Mouse (Mus musculus): ENCODE data around the gene Gramd1a.

The Gramd1a gene

DNA sequence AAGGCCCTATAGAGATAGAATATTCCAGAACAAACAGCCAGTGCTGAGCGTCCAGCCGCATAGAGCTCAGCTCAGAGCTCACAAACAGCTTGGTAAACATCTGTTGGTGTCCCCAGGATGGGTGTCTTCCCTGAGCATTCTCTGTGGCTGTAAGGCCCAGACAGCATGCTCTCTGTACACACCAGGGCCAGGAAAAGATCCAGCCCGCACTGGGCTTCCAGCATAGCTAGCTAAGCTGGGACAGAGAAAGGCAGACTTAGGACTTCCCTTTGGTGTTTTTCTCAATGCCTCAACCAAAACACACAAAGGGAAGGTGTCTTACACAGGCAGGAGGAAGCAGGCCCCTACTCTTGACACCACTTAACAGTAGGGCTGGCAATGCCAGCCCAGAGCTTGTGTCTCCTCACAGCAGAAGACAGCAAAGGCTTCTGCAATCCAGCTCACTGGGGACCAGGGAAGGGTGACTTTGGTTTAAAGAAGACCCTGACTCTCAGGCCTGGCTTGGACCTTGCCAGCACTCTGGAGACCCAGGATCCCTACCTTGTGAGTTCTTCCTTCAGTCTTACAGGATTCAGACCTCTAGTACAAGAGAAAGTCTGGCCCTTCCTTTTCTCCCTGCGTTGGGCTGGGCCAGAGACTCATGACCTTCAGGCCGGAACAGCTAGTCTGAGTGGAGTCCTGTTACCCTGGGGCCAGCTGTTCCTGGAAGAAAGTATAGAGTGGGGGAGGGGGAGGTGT lies at the start of gene Gramd1a:
Gene Gramd1a, minus strand, starts transcription at position 601 of the 738 bp plus-strand sequence.
- no peak for DNase-seq

DNA sequence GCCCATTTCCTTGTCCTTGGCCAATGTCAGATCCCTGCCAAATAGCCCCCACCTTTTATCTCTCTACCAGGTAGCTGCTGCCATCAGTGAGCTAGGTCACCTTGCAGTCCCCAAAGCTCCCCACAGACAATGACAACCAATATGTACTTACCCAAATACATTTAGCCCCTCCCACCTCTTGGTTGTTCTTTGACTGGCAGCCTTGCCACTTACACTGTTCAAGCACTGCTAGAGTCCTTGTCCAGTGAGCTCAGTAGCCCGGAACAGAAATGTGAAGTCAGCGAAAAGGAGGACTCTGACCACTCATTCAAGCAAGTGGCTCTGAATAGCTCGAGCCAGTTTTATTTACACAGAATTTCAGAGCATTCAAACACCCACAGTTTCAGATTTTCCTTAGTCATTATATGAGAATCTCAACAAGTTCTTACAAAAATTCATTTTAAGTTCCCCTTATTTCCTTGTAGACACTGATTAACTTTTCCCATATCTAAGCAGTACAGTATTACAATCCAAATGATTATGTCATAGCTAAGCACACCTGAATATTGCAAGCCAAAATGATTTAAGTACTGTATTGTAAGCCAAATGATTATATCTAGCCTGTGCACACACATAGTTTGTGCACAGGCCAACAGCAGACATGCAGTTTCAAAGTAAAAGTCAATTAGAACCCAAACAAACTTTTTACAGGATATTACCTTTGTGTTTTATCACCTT lies 40.1 kb upstream of the Gramd1a start:
- DNase-seq = no peak

DNA sequence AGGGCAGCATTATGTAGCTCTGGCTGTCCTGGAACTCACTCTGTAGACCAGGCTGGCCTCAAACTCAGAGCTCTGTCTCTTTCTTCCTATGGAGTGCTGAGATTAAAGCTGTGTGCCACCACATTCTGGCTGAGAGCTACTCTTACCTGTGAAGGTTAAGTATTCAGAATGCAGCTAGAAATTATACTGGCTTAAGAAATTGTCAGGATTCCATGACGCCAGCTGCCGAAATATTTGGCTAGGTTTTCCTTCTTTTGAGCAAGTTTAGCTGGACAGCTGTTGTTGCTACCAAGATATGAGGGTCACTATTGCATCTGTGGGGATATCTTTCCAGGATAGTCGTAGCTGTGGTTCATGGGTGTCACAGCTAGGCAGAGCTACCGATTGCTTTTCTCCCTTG lies 29.0 kb upstream of the Gramd1a start:
- DNase-seq = no peak

DNA sequence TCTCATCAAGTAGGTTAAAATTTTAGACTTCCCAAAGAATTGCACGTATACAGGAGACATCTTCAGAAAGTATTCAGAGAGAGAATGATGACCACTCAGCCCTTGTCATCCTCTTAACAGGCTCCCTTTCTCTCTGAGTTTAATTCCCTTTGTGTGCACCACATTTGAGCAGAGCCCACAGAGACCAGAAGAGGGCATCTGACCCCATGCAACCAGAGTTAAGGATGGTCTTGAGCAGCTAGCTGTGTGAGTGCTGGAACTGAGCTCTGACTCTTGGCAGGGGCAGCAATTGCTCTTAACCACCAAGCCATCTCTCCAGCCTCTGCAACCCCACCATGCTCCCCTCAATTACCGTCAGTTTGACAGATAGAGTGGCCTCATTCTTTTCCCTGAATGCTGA lies 27.2 kb upstream of the Gramd1a start:
- no peak for DNase-seq

DNA sequence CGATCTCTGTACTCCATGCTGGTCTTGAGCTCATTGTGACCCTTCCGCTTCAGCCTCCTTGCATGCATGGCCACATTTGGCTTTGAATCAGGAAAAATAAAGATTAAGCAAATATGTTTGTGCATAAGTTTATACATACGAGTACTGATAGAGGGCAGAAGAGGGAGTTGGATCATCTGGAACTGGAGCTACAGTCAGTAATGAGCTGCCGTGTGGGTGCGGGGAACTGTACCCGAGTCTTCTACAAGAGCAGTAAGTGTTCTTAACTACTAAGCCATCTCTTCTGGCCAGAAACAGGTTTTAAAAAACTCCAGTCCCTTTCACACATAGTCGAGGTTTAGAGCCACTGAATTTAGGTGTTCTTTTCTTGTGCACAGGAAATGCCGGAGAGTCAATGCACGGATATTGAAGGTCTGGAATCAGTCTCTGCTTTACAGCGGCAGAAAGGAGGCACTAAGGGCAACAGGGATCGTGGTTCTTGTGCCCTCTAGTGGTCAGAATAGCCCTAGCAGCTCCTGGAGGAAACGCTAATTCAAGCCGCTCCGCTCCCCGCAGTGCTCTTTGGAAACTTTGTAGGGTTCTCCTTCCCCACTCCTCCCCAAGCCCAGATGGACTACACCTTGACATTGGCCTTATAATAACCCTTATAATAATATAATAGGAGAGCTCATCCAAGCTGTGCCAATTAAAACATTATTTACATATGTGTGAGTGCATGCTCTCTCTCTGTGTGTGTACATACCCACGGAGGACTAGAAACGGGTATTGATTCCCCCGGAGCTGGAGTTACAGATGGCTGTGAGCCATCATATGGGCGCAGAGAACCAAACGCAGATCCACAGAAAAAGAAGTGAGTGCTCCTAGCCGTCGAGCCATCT lies 21.4 kb upstream of the Gramd1a start:
- peak; percentile 61 for DNase-seq

DNA sequence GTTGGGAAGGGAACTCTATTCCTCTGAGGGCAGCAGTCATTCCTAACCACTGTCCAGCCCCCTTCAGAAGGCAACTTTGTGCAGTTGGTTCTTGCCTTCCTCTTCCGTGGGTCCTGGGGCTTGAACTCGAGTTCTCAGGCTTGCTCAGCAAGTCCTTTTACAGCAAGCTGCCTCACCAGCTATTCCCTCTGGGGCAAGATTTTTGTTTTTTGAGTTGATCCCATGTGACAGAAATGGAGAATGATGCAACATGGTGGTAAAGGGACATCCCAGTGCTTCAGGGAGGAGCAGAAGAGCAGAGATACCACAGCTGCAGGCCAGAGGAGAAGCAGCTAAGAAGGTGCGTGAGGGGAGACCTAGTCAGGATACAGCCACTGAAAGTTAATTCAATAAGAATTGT lies 19.4 kb upstream of the Gramd1a start:
- DNase-seq = no peak

DNA sequence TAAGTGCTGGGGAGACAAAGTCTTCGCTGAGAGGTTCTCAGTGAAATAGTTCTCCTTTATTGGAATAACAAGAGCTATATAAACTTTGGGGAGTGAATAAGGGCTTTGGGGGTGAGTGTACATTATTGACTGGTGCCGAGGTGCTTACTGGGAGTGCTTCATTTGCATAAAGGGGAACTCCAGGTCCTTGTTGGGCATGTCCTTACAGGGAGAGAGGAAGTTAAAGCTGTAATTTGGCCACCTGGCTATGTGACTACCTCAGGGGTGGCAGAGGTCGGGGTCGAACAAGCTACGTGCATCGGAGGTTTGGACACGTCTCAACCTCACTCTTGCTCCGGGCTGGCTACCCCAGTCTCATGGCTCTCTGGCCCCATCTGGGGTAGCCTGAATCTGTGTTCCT lies 18.8 kb upstream of the Gramd1a start:
- DNase-seq = no peak

DNA sequence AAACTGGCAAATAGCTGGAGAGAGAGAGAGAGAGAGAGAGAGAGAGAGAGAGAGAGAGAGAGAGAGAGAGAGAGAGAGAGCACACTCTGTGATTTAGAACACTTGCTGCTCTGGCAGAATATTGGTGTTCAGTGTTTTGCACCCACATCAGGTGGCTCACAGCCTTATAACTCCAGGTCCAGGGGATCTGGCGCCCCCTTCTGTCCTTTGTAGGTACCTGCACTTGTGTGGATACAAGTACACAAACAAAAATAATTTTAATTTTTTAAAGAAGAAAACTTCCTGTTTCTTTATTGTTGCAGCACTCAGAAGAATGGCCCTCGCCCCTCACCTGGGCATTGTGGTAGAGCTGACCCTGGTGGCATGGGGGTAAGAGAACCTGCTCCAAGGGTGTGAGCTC lies 16.5 kb upstream of the Gramd1a start:
- DNase-seq = peak; percentile 32

DNA sequence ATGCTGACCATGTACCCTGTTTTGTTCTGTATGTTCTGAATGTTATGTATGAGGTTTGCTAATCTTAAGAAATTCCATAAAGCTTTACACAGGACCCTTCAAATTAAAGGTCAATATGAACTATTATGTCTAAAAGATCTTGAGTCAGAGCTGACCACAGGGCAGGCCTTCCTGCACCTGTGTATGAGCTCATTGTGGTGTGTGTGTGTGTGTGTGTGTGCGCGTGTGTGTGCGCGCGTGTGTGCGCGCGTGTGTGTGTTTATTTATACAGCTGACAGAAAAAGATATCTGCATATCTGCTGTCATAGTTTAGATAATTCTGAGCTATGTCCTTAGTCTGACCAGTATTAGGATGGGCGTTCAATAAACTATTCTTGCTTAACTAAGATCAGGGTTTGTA lies 14.8 kb upstream of the Gramd1a start:
- no peak for DNase-seq

DNA sequence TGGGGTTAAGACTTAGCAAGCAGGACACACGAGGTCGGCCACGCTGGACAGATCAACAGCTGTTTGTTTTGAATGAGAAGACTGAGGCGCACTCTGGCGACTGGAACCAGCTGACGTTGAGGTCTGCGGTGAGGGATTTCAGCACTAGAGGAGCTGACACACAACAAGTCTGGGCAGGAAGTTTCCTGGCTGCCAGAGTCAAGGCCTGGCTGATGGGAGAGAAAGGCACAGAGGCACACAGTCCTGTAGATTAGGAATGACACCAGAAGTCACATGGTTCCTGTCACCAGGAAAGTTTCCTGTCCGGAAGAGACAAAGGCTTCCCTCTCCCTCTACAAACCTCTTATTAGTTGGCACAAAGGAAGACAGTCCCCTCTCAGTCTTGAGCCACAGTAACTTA lies 12.7 kb upstream of the Gramd1a start:
- DNase-seq = no peak

DNA sequence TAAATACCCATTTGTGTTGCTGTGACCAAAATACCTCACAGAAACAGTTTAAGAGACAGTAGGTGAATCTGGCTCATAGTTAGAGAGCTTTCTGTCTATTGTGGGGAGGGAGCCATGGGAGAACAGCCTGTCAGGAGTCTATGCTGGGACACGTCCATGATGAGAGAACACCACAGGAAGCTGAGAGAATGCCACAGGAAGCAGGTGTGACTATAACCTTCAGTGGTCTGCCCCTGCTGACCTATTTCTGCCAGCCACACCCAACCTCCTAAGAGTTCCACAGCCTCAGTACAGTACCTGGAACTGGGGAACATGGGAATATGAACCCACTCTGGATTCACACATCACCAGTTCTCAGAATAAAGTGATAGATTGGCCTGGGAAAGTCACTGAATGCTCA lies 9.1 kb upstream of the Gramd1a start:
- DNase-seq = no peak

DNA sequence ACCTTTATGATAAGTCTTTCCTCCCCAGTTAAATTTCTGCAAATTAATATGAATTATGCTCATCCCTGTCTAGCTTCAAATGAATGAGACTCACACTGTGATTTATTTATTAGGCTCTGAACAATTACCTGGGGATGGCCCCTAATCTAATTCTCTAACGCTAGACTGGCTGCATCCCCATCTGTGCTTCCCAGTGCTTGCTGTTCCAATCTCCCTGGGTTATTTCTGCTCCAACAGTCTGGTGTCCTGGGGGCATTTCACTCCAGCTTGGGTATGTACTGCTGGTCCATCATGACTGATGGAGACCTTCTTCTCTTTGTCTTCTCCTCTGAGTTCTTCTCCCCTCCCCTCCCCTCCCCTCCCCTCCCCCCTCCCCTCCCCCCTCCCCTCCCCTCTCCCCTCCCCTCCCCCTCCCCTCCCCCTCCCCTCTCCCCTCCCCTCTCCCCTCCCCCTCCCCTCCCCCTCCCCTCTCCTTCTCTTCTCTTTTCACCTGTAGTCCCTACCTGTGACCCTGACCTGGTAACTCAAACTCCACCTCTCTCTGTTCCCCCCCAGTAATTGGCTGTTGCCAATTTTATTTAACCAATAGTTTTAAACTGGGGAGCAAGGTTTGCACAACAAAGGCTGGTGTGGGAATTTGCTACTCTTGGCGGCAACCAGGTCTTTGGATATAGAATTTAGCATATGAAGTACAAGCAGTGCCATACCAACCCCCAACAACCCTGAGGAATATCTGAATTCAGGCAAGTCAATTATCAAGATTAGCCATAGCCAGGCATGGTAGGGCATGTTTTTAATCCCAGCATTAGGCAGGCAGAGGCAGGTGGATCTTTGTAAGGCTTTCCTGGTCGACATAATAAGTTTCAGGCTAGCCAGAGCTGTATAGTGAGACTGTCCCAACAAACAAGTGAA lies 8.2 kb upstream of the Gramd1a start:
- DNase-seq = no peak

DNA sequence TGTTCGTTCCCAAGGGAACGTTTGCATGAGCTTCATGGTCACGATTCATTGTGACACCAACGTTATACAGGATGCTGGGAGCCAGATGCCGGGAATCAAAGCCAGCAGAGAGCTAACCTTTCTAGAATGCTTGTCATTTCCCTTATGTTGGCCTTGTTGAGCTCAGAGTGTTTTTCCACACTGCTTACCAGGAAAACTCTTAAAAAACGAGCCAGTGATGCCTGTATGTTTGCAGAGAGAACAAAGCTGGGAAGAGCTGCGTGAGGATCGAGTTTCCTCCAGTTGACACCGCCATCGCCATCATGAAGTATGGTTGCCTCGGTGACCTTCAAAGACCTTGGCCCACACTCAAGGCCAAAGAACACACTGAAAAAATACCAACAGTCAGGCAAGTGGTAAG lies 6.6 kb upstream of the Gramd1a start:
- DNase-seq = no peak

DNA sequence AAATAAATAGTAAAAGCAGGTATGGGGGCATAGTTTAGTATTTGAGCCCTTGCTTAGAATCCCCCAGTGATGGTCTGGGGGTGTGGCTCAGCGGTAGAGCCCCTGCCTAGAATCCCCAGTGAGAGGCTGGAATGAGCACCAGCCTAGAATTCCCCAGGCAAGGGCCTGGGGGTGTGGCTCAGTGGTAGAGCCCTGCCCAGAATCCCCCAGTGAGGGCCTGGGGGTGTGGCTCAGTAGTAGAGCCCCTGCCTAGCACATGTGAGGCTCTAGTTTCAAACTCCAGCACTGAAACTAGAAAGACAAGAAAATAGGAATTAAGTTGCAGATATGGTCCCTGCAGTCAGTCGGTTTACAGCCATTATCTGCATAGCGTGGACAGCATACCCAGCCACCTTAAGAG lies 6.1 kb upstream of the Gramd1a start:
- DNase-seq = no peak

DNA sequence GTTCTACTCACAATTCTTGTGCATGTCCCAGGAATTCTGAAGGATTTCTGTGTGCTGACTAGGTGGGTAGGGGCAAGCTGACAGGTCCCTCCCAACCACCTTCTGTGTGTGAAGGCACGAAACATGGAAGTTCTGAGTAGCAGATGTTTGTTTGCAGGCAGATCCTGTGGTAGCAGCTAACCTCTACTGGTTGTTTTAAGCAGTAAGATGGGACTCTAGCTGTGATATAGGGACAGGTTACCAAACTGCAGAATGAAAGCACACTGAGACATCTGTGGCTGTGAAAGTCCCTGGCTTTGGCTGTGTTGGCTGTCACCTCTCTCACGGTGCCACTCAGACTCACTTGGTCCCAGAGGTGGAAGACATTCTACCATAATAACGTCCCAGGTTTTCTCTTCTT lies 5.5 kb upstream of the Gramd1a start:
- no peak for DNase-seq

DNA sequence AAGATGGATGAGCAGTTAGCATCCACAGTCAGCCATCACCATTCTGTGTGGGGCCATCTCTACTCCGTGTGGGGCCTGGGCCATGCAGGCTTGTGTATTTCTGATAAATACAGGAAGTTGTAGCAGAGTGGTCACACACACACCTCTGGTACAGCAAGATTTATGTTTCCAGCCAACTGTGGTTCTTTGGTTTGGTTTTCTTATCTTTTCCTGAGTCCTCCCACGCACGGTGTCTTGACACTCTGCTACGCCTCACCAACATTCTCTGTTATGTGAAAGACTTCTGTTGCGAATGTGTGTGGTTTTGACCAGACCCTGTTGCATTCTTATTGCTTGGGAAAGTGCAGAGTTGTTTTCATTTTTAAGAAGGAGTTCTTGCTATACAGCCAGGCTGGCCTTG lies 5.1 kb upstream of the Gramd1a start:
- DNase-seq = no peak

DNA sequence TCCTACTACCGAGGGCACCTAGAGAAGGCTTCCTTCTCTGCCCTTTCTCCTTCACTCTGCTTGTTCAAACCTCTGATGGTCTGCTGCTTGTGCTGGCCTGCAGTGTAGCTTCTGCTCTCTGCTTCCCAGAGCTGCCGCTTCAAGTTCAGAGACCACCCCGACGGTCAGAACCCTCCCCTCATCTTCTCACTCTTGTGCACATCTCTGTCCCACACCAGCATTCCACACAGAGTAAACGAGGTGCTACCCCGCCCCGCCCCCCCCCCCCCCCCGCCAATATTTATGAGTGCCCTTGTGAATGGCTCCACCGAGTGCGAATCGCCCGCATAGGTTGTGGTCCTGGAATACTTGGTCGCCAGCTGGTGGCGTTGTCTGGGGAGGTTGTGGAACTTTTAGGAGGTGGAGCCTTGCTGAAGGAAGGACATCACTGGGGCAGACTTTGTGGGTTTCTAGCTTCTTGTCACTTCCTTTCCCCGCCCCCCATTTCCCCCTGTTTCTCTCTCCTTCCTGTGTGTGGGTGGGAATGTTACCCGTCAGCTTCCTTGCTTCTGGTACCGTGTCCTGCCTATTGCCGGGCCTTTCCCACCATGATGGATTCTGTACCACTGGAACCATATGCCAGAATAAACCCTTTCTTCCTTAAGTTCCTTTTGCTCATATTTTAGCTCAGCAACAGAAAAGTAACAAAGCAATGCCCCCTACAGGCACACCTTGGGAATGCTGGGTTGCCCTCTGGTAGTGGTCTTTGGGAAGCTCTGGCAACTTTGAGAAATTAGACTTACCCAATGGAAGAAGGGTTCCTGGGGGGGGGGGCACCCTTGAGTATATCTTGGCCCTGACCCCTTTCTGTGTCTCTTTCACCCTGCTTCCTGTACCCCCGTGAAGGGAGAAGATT lies 585 bp upstream of the Gramd1a start:
- no peak for DNase-seq

DNA sequence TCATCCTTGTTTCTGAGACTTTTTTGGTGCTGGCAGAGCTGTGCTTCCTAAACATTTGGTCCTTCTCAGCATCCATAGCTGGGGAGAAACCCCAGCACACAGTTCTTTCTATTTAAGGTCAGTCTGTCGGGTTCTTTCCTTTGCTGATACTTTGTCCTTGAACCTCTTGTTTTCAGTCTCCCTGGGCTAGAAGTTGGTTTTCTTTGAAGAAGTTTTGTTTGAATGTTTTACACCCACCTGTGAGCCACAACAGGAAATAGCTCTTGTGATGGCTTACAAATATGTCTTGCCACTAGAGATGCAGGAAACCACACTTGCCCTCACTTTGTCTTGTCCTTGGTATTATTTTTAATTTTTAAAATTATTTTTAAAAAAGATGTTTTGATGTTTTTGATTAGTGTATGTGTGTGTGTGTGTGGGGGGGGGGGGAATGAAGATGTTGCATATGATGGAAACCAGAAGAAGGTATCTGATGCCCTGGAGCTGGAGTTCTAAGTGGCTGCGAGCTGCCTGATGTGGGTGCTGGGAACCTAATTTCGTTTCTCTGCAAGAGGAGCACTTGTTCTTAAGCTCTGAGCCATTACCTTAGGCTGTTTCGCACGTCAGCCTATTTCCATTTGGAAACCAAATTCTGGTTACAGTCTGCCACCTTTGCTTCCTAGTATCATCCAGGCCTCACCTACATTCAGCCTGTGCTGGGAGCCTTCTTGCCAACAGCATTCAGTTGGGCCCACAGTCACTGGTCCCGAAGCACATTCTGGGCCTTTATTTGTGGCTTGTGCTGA lies 2.0 kb downstream of the Gramd1a start:
- no peak for DNase-seq

DNA sequence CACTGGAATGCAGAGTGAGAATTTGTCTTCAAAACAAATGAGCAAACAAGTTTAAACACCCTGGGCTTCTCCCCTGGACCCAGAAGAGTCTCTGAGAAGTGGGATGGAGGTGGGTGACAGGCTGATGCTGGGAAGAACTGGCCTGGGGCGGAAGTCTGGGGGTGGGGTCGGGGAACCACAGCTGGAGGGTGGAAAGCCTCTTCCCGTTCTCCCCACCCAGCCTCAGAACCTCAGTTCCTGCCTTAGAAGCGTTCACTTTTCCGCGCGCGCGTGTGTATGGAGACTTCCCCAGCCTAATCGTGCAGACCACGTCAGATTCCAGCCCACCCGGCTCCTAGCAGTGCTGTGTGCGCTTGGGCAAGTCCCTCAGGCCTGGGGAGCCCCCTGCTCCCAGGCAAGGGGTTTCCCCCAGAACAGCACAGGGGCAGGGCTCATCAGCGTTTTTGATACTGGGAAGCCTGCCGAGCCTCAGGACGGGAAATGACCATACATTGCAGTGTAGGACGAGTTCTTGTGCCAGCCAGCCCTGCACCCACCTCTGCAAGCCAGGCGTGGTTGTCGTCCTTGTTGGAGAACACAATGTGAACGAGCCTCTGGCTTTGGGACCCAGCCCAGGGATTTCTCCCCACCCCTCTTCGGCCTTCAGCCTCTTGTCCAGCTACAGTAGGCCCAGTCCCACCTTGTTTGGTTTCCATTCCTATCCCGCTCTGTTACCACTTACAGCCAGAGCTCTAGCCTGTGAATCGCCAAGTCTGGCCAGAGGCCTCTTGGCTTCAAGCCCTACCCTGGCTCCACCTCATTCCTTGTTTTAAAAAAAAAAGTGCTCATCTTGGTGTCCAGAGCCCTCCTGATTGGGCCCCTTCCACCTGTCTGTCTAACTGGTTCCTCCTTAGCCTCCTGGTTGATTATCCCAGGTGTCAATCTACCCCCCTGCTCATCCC lies 4.1 kb downstream of the Gramd1a start:
- peak; percentile 79 for DNase-seq
